Mouse (Mus musculus): Measurements from ENCODE around the gene Eif2b1. TPM values are rescaled to one million over a fixed set of nuclear protein-coding genes. Genes with fewer than 3 reads are reported as not detected.
"Not testable (repeated sequence)": the region's sequence is repeated elsewhere in the genome, so short reads cannot be mapped to it uniquely, and the experiment has no call there.

The Eif2b1 gene
- polyA plus RNA-seq, 1 experiment = 13.5 TPM

DNA sequence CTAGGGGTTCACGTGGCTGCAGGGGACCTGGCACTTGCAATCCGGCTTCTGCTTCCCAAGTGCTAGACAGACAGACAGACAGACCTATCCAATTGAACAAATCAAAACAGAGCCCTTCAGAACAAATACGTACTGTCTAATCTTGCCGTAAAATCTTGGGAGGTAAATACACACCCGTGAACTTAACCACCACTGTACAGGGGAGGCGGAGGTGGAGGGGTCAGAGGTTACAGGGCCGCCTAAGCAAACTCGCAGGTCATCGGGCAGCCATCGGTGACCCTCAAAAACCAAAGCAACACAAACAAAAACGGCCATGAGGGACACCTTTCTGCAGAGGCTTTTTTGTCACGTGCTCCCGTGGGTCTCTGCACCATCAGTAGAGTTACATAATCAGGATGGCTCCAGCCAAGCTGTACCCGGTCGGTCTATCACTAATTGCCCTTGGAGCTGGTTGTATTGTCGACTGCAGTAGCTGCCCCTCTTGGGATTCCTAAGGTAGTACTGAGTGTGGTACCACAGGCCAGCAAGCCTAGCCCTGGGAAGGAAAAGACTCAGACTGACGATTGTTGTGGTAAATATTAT is 26.2 kb upstream of the Eif2b1 start:
- TF ChIP-seq POLR2A (IDR thresholded peaks at IDR 0.05; ENCODE audit: control insufficient read depth, low read depth, low read length) = no peak
- TF ChIP-seq CTCF (IDR thresholded peaks at IDR 0.05; ENCODE audit: control insufficient read depth, insufficient read depth, insufficient replicate concordance, low read depth, low read length) = no peak
- no peak overlapping the region for H3K4me3 ChIP-seq (ENCODE audit: control insufficient read depth, low read depth, low read length)
- no peak overlapping the region for H3K27ac ChIP-seq (ENCODE audit: control insufficient read depth, insufficient read depth, low read depth, low read length)
- H3K27me3 ChIP-seq (ENCODE audit: control insufficient read depth, insufficient read depth, low read length) = no peaks in the 10 kb centered on the region
- H3K36me3 ChIP-seq (ENCODE audit: control insufficient read depth, insufficient read depth, low read length) = peaks cover 7% of the 10 kb centered on the region
- H3K4me1 ChIP-seq (ENCODE audit: control insufficient read depth, insufficient read depth, low read length) = no peaks in the 10 kb centered on the region

DNA sequence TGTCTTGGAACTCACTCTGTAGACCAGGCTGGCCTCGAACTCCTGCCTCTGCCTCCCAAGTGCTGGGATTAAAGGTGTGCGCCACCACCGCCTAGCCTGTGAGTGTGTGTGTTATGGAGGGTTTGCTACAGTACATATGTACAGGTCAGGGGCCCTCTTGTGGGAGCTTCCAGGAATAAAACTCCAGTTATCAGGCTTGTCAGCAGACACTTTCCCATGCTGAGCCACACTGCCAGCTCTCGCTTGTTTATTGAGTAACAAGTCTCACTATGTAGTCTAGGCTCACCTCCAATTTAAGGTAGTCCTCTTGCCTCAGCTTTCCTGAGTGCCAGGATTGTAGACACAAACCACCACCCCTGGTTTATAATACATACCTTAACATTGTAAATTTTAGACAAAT is 25.4 kb upstream of the Eif2b1 start:
- Histone ChIP-seq H3K27me3 (ENCODE audit: control insufficient read depth, insufficient read depth, low read length) (no peaks in the 10 kb centered on the region), H3K36me3 (ENCODE audit: control insufficient read depth, insufficient read depth, low read length) (peaks cover 5% of the 10 kb centered on the region), H3K4me3 (ENCODE audit: control insufficient read depth, low read depth, low read length) (no peak overlapping the region), H3K4me1 (ENCODE audit: control insufficient read depth, insufficient read depth, low read length) (no peaks in the 10 kb centered on the region; the same call in 1 of the 2 replicates), H3K27ac (ENCODE audit: control insufficient read depth, insufficient read depth, low read depth, low read length) (no peak overlapping the region)
- TF ChIP-seq CTCF (IDR thresholded peaks at IDR 0.05; ENCODE audit: control insufficient read depth, insufficient read depth, insufficient replicate concordance, low read depth, low read length) = no peak
- TF ChIP-seq POLR2A (IDR thresholded peaks at IDR 0.05; ENCODE audit: control insufficient read depth, low read depth, low read length) = no peak

DNA sequence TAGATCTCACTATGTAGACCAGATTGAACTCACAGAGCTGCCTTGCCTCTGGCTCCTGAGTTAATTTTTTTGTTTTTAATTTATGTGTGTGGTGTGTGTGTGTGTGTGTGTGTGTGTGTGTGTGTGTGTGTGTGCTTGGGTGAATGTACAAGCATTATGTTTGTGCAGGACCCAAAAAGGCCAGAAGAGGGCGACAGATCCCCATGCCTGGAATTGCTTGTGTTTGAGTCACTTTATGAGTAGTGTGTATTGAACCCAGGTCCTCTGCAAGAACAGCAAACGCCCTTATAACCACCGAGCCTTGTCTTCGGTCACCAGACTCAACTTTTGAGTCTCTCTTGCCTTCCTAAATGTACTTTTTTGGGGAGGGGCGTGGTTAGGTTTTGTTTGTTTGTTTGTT is 23.4 kb upstream of the Eif2b1 start:
- Histone ChIP-seq H3K27me3 (ENCODE audit: control insufficient read depth, insufficient read depth, low read length) (no peaks in the 10 kb centered on the region), H3K4me1 (ENCODE audit: control insufficient read depth, insufficient read depth, low read length) (peaks cover 6% of the 10 kb centered on the region), H3K27ac (ENCODE audit: control insufficient read depth, insufficient read depth, low read depth, low read length) (no peak overlapping the region), H3K4me3 (ENCODE audit: control insufficient read depth, low read depth, low read length) (no peak overlapping the region), H3K36me3 (ENCODE audit: control insufficient read depth, insufficient read depth, low read length) (peaks cover 2% of the 10 kb centered on the region; the same call in 1 of the 2 replicates)
- TF ChIP-seq CTCF (IDR thresholded peaks at IDR 0.05; ENCODE audit: control insufficient read depth, insufficient read depth, insufficient replicate concordance, low read depth, low read length) = peak; percentile 27; the same call in 1 of the 2 replicates
- no peak for TF ChIP-seq POLR2A (IDR thresholded peaks at IDR 0.05; ENCODE audit: control insufficient read depth, low read depth, low read length)

DNA sequence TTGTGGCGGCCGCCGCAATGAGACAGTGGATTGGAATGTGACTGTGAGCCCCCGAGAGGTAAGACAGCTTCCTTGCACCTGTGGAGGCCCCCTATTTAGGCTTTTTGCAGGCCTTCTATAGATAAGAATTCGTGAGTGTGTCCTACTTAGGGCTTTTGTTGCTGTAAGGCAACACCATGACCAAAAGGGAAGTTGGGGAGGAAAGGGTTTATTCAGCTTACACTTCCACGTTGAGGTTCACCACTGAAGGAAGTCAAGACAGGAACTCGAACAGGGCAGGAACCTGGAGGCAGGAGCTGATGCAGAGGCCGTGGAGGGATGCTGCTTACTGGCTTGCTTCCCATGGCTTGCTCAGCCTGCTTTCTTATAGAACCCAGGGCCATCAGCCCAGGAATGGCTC is 20.8 kb upstream of the Eif2b1 start:
- not testable (repeated sequence) for H3K27ac ChIP-seq (ENCODE audit: control insufficient read depth, insufficient read depth, low read depth, low read length); H3K27me3 ChIP-seq (ENCODE audit: control insufficient read depth, insufficient read depth, low read length); H3K4me1 ChIP-seq (ENCODE audit: control insufficient read depth, insufficient read depth, low read length); H3K36me3 ChIP-seq (ENCODE audit: control insufficient read depth, insufficient read depth, low read length)
- peak overlapping the region; percentile 98 for H3K4me3 ChIP-seq (ENCODE audit: control insufficient read depth, low read depth, low read length)

DNA sequence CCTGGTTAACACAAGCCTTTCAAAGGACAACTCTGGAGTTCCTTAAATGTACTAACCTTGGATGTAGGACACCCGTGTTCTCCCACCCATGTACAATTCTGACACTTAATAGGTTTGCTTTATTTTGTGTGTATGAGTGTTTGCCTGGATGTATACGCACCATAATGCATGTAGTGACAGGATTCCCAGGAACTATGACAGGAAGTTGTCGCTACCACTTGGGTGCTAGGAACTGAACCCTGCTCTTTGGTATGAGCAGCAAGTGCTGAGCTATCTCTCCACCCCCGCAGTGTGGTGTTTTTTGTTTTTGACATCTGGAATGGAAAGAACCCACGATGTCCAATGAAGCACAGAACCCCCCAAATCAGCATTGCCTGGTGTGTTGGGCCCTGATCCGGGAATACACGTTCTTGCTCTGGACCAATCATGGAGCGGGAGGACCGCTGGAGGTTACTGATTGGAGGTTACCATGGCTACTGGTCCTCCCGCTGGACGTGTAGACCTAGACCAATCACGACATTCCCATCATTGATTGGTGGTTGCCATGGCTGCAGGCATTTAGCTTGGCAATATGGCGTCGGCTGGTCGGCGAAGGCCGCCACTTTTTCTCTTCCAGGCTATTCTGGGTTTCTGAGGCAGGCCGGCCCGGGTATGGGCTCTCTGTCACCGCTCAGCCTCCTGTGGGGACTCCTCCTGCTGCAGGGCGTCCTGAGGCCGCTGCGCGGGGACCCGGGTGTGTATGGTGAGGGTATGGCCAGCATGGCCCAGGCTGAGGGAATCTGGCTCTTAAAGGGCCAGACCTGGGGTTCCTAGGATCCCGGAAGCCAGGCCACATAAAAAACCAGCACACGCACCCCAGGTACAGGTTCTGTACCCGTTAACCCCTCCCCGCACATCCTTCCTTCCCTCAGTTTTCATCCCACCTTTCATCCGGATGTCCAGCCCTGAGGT is 19.6 kb upstream of the Eif2b1 start:
- Histone ChIP-seq H3K27ac (ENCODE audit: control insufficient read depth, insufficient read depth, low read depth, low read length) (peak overlapping the region; percentile 61), H3K4me1 (ENCODE audit: control insufficient read depth, insufficient read depth, low read length) (peaks cover 6% of the 10 kb centered on the region), H3K27me3 (ENCODE audit: control insufficient read depth, insufficient read depth, low read length) (no peaks in the 10 kb centered on the region), H3K4me3 (ENCODE audit: control insufficient read depth, low read depth, low read length) (peak overlapping the region; percentile 98), H3K36me3 (ENCODE audit: control insufficient read depth, insufficient read depth, low read length) (peaks cover 1% of the 10 kb centered on the region)
- TF ChIP-seq CTCF (IDR thresholded peaks at IDR 0.05; ENCODE audit: control insufficient read depth, insufficient read depth, insufficient replicate concordance, low read depth, low read length) (no peak), POLR2A (IDR thresholded peaks at IDR 0.05; ENCODE audit: control insufficient read depth, low read depth, low read length) (peak; percentile 85)

DNA sequence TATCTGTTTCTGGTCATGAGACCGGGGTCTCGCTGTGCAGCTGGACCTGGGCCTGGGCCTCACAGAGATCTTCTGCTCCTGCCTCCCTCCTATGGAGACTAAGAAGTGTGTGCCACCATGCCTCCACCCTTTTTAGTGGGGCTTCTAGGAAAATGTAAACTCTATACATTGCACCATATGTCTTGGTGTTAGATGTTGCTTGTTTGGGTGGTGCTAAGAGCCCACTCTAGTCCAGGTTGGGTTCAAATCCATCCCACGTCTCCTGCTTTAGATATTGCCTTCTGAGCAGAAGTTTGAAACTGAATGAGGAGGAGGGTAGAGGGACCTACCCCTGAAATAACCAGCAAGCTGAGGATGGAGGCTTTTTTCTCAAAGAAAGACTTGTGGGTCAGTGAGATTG is 13.8 kb upstream of the Eif2b1 start:
- H3K4me3 ChIP-seq (ENCODE audit: control insufficient read depth, low read depth, low read length) = no peak overlapping the region
- H3K27me3 ChIP-seq (ENCODE audit: control insufficient read depth, insufficient read depth, low read length) = no peaks in the 10 kb centered on the region
- H3K36me3 ChIP-seq (ENCODE audit: control insufficient read depth, insufficient read depth, low read length) = peaks cover 1% of the 10 kb centered on the region; the same call in 1 of the 2 replicates
- no peaks in the 10 kb centered on the region for H3K4me1 ChIP-seq (ENCODE audit: control insufficient read depth, insufficient read depth, low read length)
- no peak overlapping the region for H3K27ac ChIP-seq (ENCODE audit: control insufficient read depth, insufficient read depth, low read depth, low read length)
- TF ChIP-seq CTCF (IDR thresholded peaks at IDR 0.05; ENCODE audit: control insufficient read depth, insufficient read depth, insufficient replicate concordance, low read depth, low read length) (no peak), POLR2A (IDR thresholded peaks at IDR 0.05; ENCODE audit: control insufficient read depth, low read depth, low read length) (no peak)

DNA sequence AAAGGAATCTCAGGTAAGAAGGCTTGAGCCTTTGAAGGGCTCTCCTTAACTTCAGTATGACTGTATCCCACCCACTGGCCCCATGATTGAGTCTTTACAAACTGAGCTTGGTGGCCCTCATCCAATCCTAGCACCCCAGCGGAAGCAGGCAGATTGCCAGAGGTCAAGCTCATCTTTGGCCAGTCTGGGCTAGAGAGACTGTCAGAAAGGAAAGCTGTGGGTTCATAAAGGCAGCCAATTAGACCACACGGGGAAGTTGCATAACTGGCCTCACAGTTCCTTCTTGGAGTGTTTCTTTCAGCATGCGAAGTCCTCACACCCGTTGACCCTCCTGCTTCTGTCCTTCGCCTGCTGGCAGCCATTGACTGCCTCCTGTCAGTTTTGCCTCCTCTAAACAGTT is 3.6 kb upstream of the Eif2b1 start:
- no peaks in the 10 kb centered on the region; the same call in 1 of the 2 replicates for H3K4me1 ChIP-seq (ENCODE audit: control insufficient read depth, insufficient read depth, low read length)
- H3K27ac ChIP-seq (ENCODE audit: control insufficient read depth, insufficient read depth, low read depth, low read length) = no peak overlapping the region
- no peaks in the 10 kb centered on the region for H3K27me3 ChIP-seq (ENCODE audit: control insufficient read depth, insufficient read depth, low read length)
- TF ChIP-seq CTCF (IDR thresholded peaks at IDR 0.05; ENCODE audit: control insufficient read depth, insufficient read depth, insufficient replicate concordance, low read depth, low read length) = no peak
- TF ChIP-seq POLR2A (IDR thresholded peaks at IDR 0.05; ENCODE audit: control insufficient read depth, low read depth, low read length) = no peak
- H3K36me3 ChIP-seq (ENCODE audit: control insufficient read depth, insufficient read depth, low read length) = no peaks in the 10 kb centered on the region; the same call in 1 of the 2 replicates
- no peak overlapping the region for H3K4me3 ChIP-seq (ENCODE audit: control insufficient read depth, low read depth, low read length)

Data from testis, adult 2 months (tissue).